Mouse (Mus musculus) limb, embryonic 14.5 days (tissue): Measurements from ENCODE around the gene Fbxl13. TPM values are rescaled to one million over a fixed set of nuclear protein-coding genes. Genes with fewer than 3 reads are reported as not detected.

Experiments used
- ATAC-seq: fragments of 200-750 bp; cut with Nextera tagmentation; 2 replicates; pipeline ENCODE4 v1.8.0; 2017; ENCODE audit warnings: low read depth, moderate number of reproducible peaks, moderate TSS enrichment; ENCODE audit not compliant: low FRiP score
- DNase-seq: peaks from one replicate; pipeline ENCODE4 v3.0.0-alpha.2; 2015; ENCODE audit warnings: low spot score
- H3K27ac ChIP-seq: fragments of 300-500 bp; sonication (generic); replicated peaks from 2 replicates; pipeline ENCODE4 v1.5.1; 2014; ENCODE audit warnings: low read depth, mild to moderate bottlenecking, low read length, moderate library complexity, mixed read lengths
- H3K27me3 ChIP-seq: fragments of 300-500 bp; sonication (generic); 2 replicates; pipeline ENCODE4 v1.6.1; 2014; ENCODE audit warnings: low read length, mixed read lengths; ENCODE audit not compliant: control insufficient read depth, insufficient read depth
- H3K36me3 ChIP-seq: fragments of 300-500 bp; sonication (generic); 2 replicates; pipeline ENCODE4 v1.6.1; 2014; ENCODE audit warnings: mild to moderate bottlenecking, low read length, moderate library complexity, mixed read lengths; ENCODE audit not compliant: control insufficient read depth, insufficient read depth
- H3K4me1 ChIP-seq: fragments of 300-500 bp; sonication (generic); 2 replicates; pipeline ENCODE4 v1.6.1; 2014; ENCODE audit warnings: antibody characterized with exemption, low read length, mixed read lengths; ENCODE audit not compliant: control insufficient read depth, insufficient read depth
- H3K4me2 ChIP-seq: fragments of 300-500 bp; sonication (generic); replicated peaks from 2 replicates; pipeline ENCODE4 v1.6.1; 2014; ENCODE audit warnings: low read depth, mild to moderate bottlenecking, low read length, moderate library complexity; ENCODE audit not compliant: severe bottlenecking
- H3K4me3 ChIP-seq: fragments of 300-500 bp; sonication (generic); replicated peaks from 2 replicates; pipeline ENCODE4 v1.5.1; 2014; ENCODE audit warnings: low read length
- H3K9ac ChIP-seq: fragments of 300-500 bp; sonication (generic); 2 replicates; pipeline ENCODE4 v1.6.1; 2014; ENCODE audit warnings: mild to moderate bottlenecking, low read depth, low read length, moderate library complexity; ENCODE audit not compliant: severe bottlenecking
- H3K9me3 ChIP-seq: fragments of 300-500 bp; sonication (generic); 2 replicates; pipeline ENCODE4 v1.6.1; 2016; ENCODE audit warnings: low read length; ENCODE audit not compliant: control insufficient read depth
- POLR2A ChIP-seq: fragments of 200-500 bp; IDR thresholded peaks from 2 replicates; pipeline ENCODE4 v1.8.0; 2012; ENCODE audit warnings: inconsistent platforms, mild to moderate bottlenecking, moderate library complexity, borderline replicate concordance; ENCODE audit not compliant: insufficient read depth, insufficient read length; ENCODE audit errors: extremely low read depth
- WGBS: fragments of 180-500 bp; shearing (Covaris S2); extraction: QIAGEN DNeasy Blood & Tissue Kit; methylation state at CpG from one replicate; pipeline ENCODE4 v1.1.7; 2014; 5-methylcytosine and 5-hydroxymethylcytosine counted together
- polyA plus RNA-seq, 2 experiments: library from polyadenylated mRNA; depleted of rRNA in 1 of 2; stranded (reverse) in 1 of 2; unstranded in 1 of 2; fragments of >200 nt; fragmentation: Nextera tagmentation in 1 of 2; extraction: Ambion mirVana in 1 of 2; gene quantifications; 2 replicates each; pipeline versions ENCODE4 v1.2.1 to v1.2.3; 2012 to 2014

Gene Fbxl13
- polyA plus RNA-seq, 2 experiments, result 0.15 to 0.25 TPM

GRCm38 (mm10) chr5:21685001-21685400 lies 39.6 kb upstream of the Fbxl13 start:
- DNase-seq (no peak), ATAC-seq (no peak)
- H3K9ac ChIP-seq, result no peak overlapping the region
- H3K36me3 ChIP-seq, result 0 out of 2 replicates have a peak, but pooled peaks cover 3% of the 10 kb centered on the region
- 73% methylated on average over 10 of the region's 10 CpGs for WGBS
- H3K4me1 ChIP-seq, result no peaks in the 10 kb centered on the region
- no peaks in the 10 kb centered on the region for H3K27me3 ChIP-seq
- TF ChIP-seq POLR2A, result no peak
- H3K4me2 ChIP-seq, result no peak overlapping the region
- no peak overlapping the region for H3K4me3 ChIP-seq
- no peak overlapping the region for H3K27ac ChIP-seq
- H3K9me3 ChIP-seq, result no peaks in the 10 kb centered on the region

DNA sequence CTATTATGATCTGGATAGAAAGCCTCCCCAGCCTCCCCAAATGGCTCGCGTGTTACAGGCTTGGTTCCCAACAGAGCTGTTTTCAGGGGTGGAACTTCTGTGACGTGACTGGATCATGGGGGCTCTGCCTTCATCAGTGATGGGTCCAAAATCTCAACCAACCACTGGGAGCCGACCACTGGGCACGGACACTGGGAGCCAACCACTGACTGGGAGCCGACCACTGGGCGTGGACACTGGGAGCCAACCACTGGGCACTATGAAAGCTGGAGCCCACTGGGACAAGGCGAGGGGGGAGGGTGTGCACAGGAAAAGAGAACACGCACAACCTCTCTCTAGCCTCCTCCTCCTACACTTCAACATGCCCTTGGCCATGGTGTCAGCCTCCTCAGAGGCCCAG lies 38.4 kb upstream of the Fbxl13 start:
- H3K4me3 ChIP-seq, result no peak overlapping the region
- no peaks in the 10 kb centered on the region for H3K9me3 ChIP-seq
- DNase-seq, result no peak
- no peaks in the 10 kb centered on the region for H3K4me1 ChIP-seq
- H3K9ac ChIP-seq, result no peak overlapping the region
- no peak overlapping the region for H3K4me2 ChIP-seq
- no peak for TF ChIP-seq POLR2A
- H3K27ac ChIP-seq, result no peak overlapping the region
- H3K27me3 ChIP-seq, result no peaks in the 10 kb centered on the region
- no peak for ATAC-seq
- H3K36me3 ChIP-seq, result 0 out of 2 replicates have a peak, but pooled peaks cover 3% of the 10 kb centered on the region
- 89% methylated on average over 9 of the region's 9 CpGs for WGBS

- no peak overlapping the region for H3K9ac ChIP-seq
- ATAC-seq, result no peak
- 73% methylated on average over 5 of the region's 5 CpGs for WGBS
- H3K27ac ChIP-seq, result no peak overlapping the region
- H3K36me3 ChIP-seq, result 0 out of 2 replicates have a peak, but pooled peaks cover 3% of the 10 kb centered on the region
- no peaks in the 10 kb centered on the region for H3K9me3 ChIP-seq
- no peak for TF ChIP-seq POLR2A
- H3K4me1 ChIP-seq, result no peaks in the 10 kb centered on the region
- no peak for DNase-seq
- H3K4me2 ChIP-seq, result no peak overlapping the region
- no peaks in the 10 kb centered on the region for H3K27me3 ChIP-seq
- no peak overlapping the region for H3K4me3 ChIP-seq
These were observed 35.5 kb upstream of the Fbxl13 start for GRCm38 (mm10) chr5:21680940-21681339.

DNA sequence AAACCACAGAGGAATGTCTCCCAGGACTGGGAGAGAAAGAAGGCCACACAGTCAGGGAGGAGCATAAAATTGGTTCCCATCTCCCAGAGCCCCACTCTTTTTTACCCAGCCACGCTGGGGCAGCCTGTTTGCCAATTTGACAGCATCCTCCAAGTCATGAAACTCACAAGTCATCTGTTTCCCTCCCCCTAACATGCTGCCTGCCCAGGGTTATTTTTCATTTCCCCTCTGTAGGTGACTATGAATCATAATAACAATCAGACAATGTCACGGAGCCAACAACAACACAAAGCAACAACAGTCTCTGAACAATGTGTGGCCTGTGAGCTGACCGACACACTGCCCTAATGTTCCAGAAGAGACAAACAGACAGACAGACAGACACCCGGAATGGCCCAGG lies 34.6 kb upstream of the Fbxl13 start:
- Histone ChIP-seq H3K4me3 (no peak overlapping the region), H3K4me1 (no peaks in the 10 kb centered on the region), H3K27ac (no peak overlapping the region), H3K9ac (no peak overlapping the region), H3K9me3 (no peaks in the 10 kb centered on the region), H3K4me2 (no peak overlapping the region), H3K27me3 (no peaks in the 10 kb centered on the region), H3K36me3 (peaks cover 8% of the 10 kb centered on the region; the same call in 1 of the 2 replicates)
- 77% methylated on average over 4 of the region's 4 CpGs for WGBS
- TF ChIP-seq POLR2A, result no peak
- DNase-seq (no peak), ATAC-seq (no peak)

GRCm38 (mm10) chr5:21678363-21678762 lies 32.9 kb upstream of the Fbxl13 start:
- no peak for ATAC-seq
- WGBS, result 93% methylated on average over 9 of the region's 9 CpGs
- no peak overlapping the region for H3K27ac ChIP-seq

DNA sequence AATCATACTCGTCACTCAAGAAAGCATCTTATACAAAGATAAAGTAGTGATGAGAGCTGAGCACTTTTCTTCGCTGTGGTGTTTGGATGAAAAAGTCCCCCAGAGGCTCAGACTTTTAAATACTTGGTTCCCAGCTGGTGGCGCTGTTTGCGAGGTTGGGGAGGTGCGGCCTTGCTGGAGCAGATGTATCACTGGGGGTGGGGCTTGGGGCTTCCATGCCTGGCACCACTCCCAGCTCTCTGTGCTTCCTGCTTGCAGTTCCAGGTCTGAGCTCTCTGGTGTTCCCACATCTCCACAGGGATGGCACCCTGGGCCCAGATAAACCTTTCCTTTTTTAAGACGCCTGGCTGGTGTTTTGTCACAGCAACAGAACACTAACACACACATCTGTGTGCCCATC lies 32.5 kb upstream of the Fbxl13 start:
- no peak for ATAC-seq
- H3K27ac ChIP-seq, result no peak overlapping the region
- no peak overlapping the region for H3K9ac ChIP-seq
- no peak overlapping the region for H3K4me3 ChIP-seq
- 85% methylated on average over 6 of the region's 6 CpGs for WGBS
- 0 out of 2 replicates have a peak, but pooled peaks cover 2% of the 10 kb centered on the region for H3K4me1 ChIP-seq
- no peak for DNase-seq
- no peak overlapping the region for H3K4me2 ChIP-seq
- no peaks in the 10 kb centered on the region for H3K27me3 ChIP-seq
- H3K36me3 ChIP-seq, result peaks cover 5% of the 10 kb centered on the region; the same call in 1 of the 2 replicates
- H3K9me3 ChIP-seq, result no peaks in the 10 kb centered on the region
- TF ChIP-seq POLR2A, result no peak

More at GRCm38 (mm10) chr5:21678363-21678762, 32.9 kb upstream of the Fbxl13 start:
- no peaks in the 10 kb centered on the region for H3K9me3 ChIP-seq
- no peak overlapping the region for H3K9ac ChIP-seq
- H3K4me1 ChIP-seq, result 0 out of 2 replicates have a peak, but pooled peaks cover under 1% of the 10 kb centered on the region
- no peaks in the 10 kb centered on the region for H3K27me3 ChIP-seq
- H3K4me2 ChIP-seq, result no peak overlapping the region
- H3K4me3 ChIP-seq, result no peak overlapping the region
- TF ChIP-seq POLR2A, result no peak
- DNase-seq, result no peak
- H3K36me3 ChIP-seq, result peaks cover 8% of the 10 kb centered on the region; the same call in 1 of the 2 replicates
